ENCODE assay signal across 9 mouse cellular contexts in the genomic region with DNA sequence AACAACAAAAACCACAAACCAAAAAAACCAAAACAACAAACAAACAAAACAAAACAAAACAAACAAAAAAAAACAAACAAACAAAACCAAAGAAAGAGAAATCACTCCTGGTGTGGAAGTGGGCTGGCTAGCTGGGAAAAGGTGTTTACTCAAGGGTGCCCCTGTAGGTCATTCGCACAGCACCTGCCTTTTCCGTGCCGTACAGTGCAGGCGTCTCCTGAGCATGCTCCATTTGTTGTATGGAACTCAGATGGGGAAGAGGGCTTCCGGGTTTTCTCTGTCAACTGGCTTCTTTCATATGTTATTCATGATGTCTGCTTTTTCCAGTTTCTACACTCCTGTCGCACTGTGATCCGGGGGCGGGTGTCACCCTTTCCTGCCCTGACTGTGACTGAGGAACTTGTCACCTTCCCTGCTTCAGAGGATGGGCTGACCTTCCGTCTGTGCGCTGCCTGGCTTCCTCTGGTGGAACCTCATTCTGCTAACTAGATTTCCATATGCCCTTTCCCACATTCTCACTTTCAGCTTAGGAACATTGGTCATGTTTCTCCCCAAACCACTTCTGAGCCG.
DNase-seq lines count a peak whose midpoint lies in the region; ATAC-seq and TF ChIP-seq lines count a peak whose summit lies in the region.
"Had no signal": no experiment of that assay in that cellular context is flagged by ENCODE, and none has a peak within 500 bp of the region (broad histone marks: within the 10 kb centered on the region; RNA-seq: fewer than 3 reads in every experiment).

No protein-coding gene starts in this region.

- TF ChIP-seq CTCF in testis, adult 2 months (IDR thresholded peaks at IDR 0.05; ENCODE audit: control insufficient read depth, insufficient read depth, insufficient replicate concordance, low read depth, low read length) = no peak

- H3K4me2 ChIP-seq in heart, embryonic 12.5 days = peak overlapping the region; percentile 61
- peak overlapping the region; percentile 49 for H3K4me2 ChIP-seq in intestine, embryonic 15.5 days (replicated peaks)

- peaks cover 5% of the 10 kb centered on the region; the same call in 1 of the 2 replicates for H3K27me3 ChIP-seq in heart, embryonic 12.5 days (replicated peaks)
- H3K27me3 ChIP-seq in testis, adult 2 months (ENCODE audit: control insufficient read depth, insufficient read depth, low read length) = no peaks in the 10 kb centered on the region
- H3K27me3 ChIP-seq in intestine, embryonic 15.5 days (replicated peaks) = no peaks in the 10 kb centered on the region
- no peaks in the 10 kb centered on the region for H3K27me3 ChIP-seq in splenic B cell, adult 2 months (ENCODE audit: control insufficient read depth, insufficient read depth, low read length, poor library complexity, severe bottlenecking)

- DNase-seq in heart, postnatal 10 days = no peak
- no peak for DNase-seq in testis, postnatal 14 days (ENCODE audit: low spot score)
- DNase-seq in splenic B cell, adult 2 months (ENCODE audit: low read depth, low spot score) = peak; percentile 2
- DNase-seq in cerebellum, postnatal 36 days = no peak
- DNase-seq in urinary bladder, adult 18-20 months (ENCODE audit: low spot score in 2 of 2) = no peak

- intact Hi-C loops in heart, postnatal 10 days (cut with DNase I) = no loop called here

- no peaks in the 10 kb centered on the region; the same call in 1 of the 2 replicates for H3K9me3 ChIP-seq in heart, embryonic 12.5 days (replicated peaks)
- H3K9me3 ChIP-seq in intestine, embryonic 15.5 days = no peaks in the 10 kb centered on the region

- H3K27ac ChIP-seq in heart, embryonic 12.5 days (ENCODE audit: poor library complexity, severe bottlenecking) = no peak overlapping the region
- H3K27ac ChIP-seq in testis, adult 2 months (ENCODE audit: control insufficient read depth, insufficient read depth, low read depth, low read length) = no peak overlapping the region
- no peak overlapping the region for H3K27ac ChIP-seq in intestine, embryonic 15.5 days
- H3K27ac ChIP-seq: layer of hippocampus, adult 2 months had no signal

- peak overlapping the region; percentile 29 for H3K4me3 ChIP-seq in heart, embryonic 12.5 days
- peak overlapping the region; percentile 85 for H3K4me3 ChIP-seq in testis, adult 2 months (ENCODE audit: control insufficient read depth, low read depth, low read length)
- no peak overlapping the region for H3K4me3 ChIP-seq in intestine, embryonic 15.5 days (replicated peaks)
- H3K4me3 ChIP-seq: layer of hippocampus, adult 2 months had no signal

- no peak overlapping the region for H3K9ac ChIP-seq in heart, embryonic 12.5 days
- H3K9ac ChIP-seq in intestine, embryonic 15.5 days = no peak overlapping the region

- TF ChIP-seq POLR2A in testis, adult 2 months (IDR thresholded peaks at IDR 0.05; ENCODE audit: control insufficient read depth, low read depth, low read length) = no peak

- WGBS in heart, embryonic 12.5 days = 41% methylated on average over 11 of the region's 11 CpGs
- 50% methylated on average over 11 of the region's 11 CpGs for WGBS in intestine, embryonic 15.5 days

- no peak for ATAC-seq in heart, embryonic 12.5 days (ENCODE audit: insufficient number of reproducible peaks, low FRiP score)
- no peak for ATAC-seq in intestine, embryonic 15.5 days

- H3K36me3 ChIP-seq in heart, embryonic 12.5 days = no peaks in the 10 kb centered on the region
- no peaks in the 10 kb centered on the region for H3K36me3 ChIP-seq in testis, adult 2 months (ENCODE audit: control insufficient read depth, insufficient read depth, low read length)
- H3K36me3 ChIP-seq in intestine, embryonic 15.5 days = no peaks in the 10 kb centered on the region
- no peaks in the 10 kb centered on the region for H3K36me3 ChIP-seq in splenic B cell, adult 2 months (ENCODE audit: control insufficient read depth, insufficient read depth, low read length, poor library complexity, severe bottlenecking)

- H3K4me1 ChIP-seq in heart, embryonic 12.5 days (replicated peaks) = no peaks in the 10 kb centered on the region
- peaks cover 12% of the 10 kb centered on the region for H3K4me1 ChIP-seq in testis, adult 2 months (ENCODE audit: control insufficient read depth, insufficient read depth, low read length)
- H3K4me1 ChIP-seq in intestine, embryonic 15.5 days (replicated peaks) = no peaks in the 10 kb centered on the region
